Mouse (Mus musculus): ENCODE results near the gene Pla2g4b. TPM values are rescaled to one million over a fixed set of nuclear protein-coding genes. Genes with fewer than 3 reads are reported as not detected.

Pla2g4b gene
- total and polyA plus RNA-seq, 2 experiments from 2014 or later = 0.20 TPM; not detected in 1

GRCm38 (mm10) chr2:119997354-119997753 is 35.9 kb upstream of the Pla2g4b start:
- H3K27ac ChIP-seq (ENCODE audit: low read depth) = no peak overlapping the region
- no peaks in the 10 kb centered on the region for H3K27me3 ChIP-seq (ENCODE audit: control insufficient read depth, insufficient read depth, low read length)
- no peaks in the 10 kb centered on the region for H3K9me3 ChIP-seq (replicated peaks; ENCODE audit: control insufficient read depth, low read length)
- no peak overlapping the region for H3K4me3 ChIP-seq (ENCODE audit: low read depth, low read length)
- no peak for ATAC-seq (ENCODE audit: insufficient read depth, low read depth)
- no peak overlapping the region for H3K4me2 ChIP-seq (ENCODE audit: low read depth, low read length)
- no peak for TF ChIP-seq EP300 (IDR thresholded peaks at IDR 0.05; ENCODE audit: low read depth)
- TF ChIP-seq CTCF (IDR thresholded peaks at IDR 0.05; ENCODE audit: low read depth) = no peak
- H3K4me1 ChIP-seq (ENCODE audit: control insufficient read depth, insufficient read depth) = peaks cover 20% of the 10 kb centered on the region
- WGBS = 76% methylated on average over 4 of the region's 4 CpGs
- H3K36me3 ChIP-seq (replicated peaks; ENCODE audit: control insufficient read depth, insufficient read depth, low read length) = peaks cover 6% of the 10 kb centered on the region; the same call in 1 of the 2 replicates
- no peak overlapping the region for H3K9ac ChIP-seq (replicated peaks; ENCODE audit: low read depth, low read length)
- DNase-seq (ENCODE audit: low spot score) = no peak

GRCm38 (mm10) chr2:119999731-120000130 is 33.5 kb upstream of the Pla2g4b start:
- no peak overlapping the region for H3K9ac ChIP-seq (replicated peaks; ENCODE audit: low read depth, low read length)
- no peak overlapping the region for H3K4me3 ChIP-seq (ENCODE audit: low read depth, low read length)
- TF ChIP-seq EP300 (IDR thresholded peaks at IDR 0.05; ENCODE audit: low read depth) (no peak), CTCF (IDR thresholded peaks at IDR 0.05; ENCODE audit: low read depth) (no peak)
- H3K36me3 ChIP-seq (replicated peaks; ENCODE audit: control insufficient read depth, insufficient read depth, low read length) = peaks cover 6% of the 10 kb centered on the region; the same call in 1 of the 2 replicates
- no peak for ATAC-seq (ENCODE audit: insufficient read depth, low read depth)
- DNase-seq (ENCODE audit: low spot score) = no peak
- H3K4me1 ChIP-seq (ENCODE audit: control insufficient read depth, insufficient read depth) = peaks cover 18% of the 10 kb centered on the region
- H3K4me2 ChIP-seq (ENCODE audit: low read depth, low read length) = no peak overlapping the region
- H3K9me3 ChIP-seq (replicated peaks; ENCODE audit: control insufficient read depth, low read length) = no peaks in the 10 kb centered on the region
- no peaks in the 10 kb centered on the region for H3K27me3 ChIP-seq (ENCODE audit: control insufficient read depth, insufficient read depth, low read length)
- WGBS = 87% methylated on average over 2 of the region's 2 CpGs
- no peak overlapping the region for H3K27ac ChIP-seq (ENCODE audit: low read depth)

- Histone ChIP-seq H3K4me3 (ENCODE audit: low read depth, low read length) (no peak overlapping the region), H3K9ac (replicated peaks; ENCODE audit: low read depth, low read length) (no peak overlapping the region), H3K9me3 (replicated peaks; ENCODE audit: control insufficient read depth, low read length) (no peaks in the 10 kb centered on the region), H3K27ac (ENCODE audit: low read depth) (peak overlapping the region; percentile 46), H3K27me3 (ENCODE audit: control insufficient read depth, insufficient read depth, low read length) (no peaks in the 10 kb centered on the region), H3K36me3 (replicated peaks; ENCODE audit: control insufficient read depth, insufficient read depth, low read length) (peaks cover 6% of the 10 kb centered on the region; the same call in 1 of the 2 replicates), H3K4me1 (ENCODE audit: control insufficient read depth, insufficient read depth) (peaks cover 10% of the 10 kb centered on the region), H3K4me2 (ENCODE audit: low read depth, low read length) (no peak overlapping the region)
- DNase-seq (ENCODE audit: low spot score) (no peak), ATAC-seq (ENCODE audit: insufficient read depth, low read depth) (peak; percentile 63)
- WGBS = 46% methylated on average over 3 of the region's 3 CpGs
- TF ChIP-seq EP300 (IDR thresholded peaks at IDR 0.05; ENCODE audit: low read depth) (no peak), CTCF (IDR thresholded peaks at IDR 0.05; ENCODE audit: low read depth) (no peak)
These were observed 32.2 kb upstream of the Pla2g4b start for GRCm38 (mm10) chr2:120000882-120001584.

DNA sequence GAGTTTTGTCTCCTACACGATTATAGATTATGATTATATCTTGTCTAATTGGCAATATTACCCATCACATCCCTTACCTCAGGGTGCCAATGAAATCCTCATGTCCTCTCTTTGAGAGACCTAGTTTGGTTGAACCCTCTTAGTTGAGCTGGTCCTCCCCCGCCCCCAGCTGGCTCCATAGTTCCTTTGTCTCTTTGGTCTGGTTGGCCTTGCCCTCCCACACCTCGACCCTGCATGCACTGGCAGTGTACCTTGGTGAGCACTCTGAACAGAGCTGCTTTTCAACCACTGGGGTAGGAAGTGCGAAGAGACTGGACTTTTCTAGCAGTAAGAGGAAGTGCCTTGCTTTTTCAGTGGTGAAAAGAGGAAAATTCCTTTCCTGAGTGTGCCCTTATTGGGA is 31.3 kb upstream of the Pla2g4b start:
- Histone ChIP-seq H3K9me3 (replicated peaks; ENCODE audit: control insufficient read depth, low read length) (no peaks in the 10 kb centered on the region), H3K27me3 (ENCODE audit: control insufficient read depth, insufficient read depth, low read length) (no peaks in the 10 kb centered on the region), H3K4me3 (ENCODE audit: low read depth, low read length) (no peak overlapping the region), H3K4me2 (ENCODE audit: low read depth, low read length) (no peak overlapping the region), H3K36me3 (replicated peaks; ENCODE audit: control insufficient read depth, insufficient read depth, low read length) (peaks cover 6% of the 10 kb centered on the region; the same call in 1 of the 2 replicates), H3K27ac (ENCODE audit: low read depth) (no peak overlapping the region), H3K9ac (replicated peaks; ENCODE audit: low read depth, low read length) (no peak overlapping the region), H3K4me1 (ENCODE audit: control insufficient read depth, insufficient read depth) (peaks cover 10% of the 10 kb centered on the region)
- TF ChIP-seq CTCF (IDR thresholded peaks at IDR 0.05; ENCODE audit: low read depth) = no peak
- no peak for TF ChIP-seq EP300 (IDR thresholded peaks at IDR 0.05; ENCODE audit: low read depth)
- ATAC-seq (ENCODE audit: insufficient read depth, low read depth) (no peak), DNase-seq (ENCODE audit: low spot score) (no peak)
- 66% methylated on average over 4 of the region's 4 CpGs for WGBS

- DNase-seq (ENCODE audit: low spot score) (no peak), ATAC-seq (ENCODE audit: insufficient read depth, low read depth) (no peak)
- H3K4me2 ChIP-seq (ENCODE audit: low read depth, low read length) = no peak overlapping the region
- H3K27me3 ChIP-seq (ENCODE audit: control insufficient read depth, insufficient read depth, low read length) = no peaks in the 10 kb centered on the region
- H3K27ac ChIP-seq (ENCODE audit: low read depth) = no peak overlapping the region
- H3K9me3 ChIP-seq (replicated peaks; ENCODE audit: control insufficient read depth, low read length) = no peaks in the 10 kb centered on the region
- H3K9ac ChIP-seq (replicated peaks; ENCODE audit: low read depth, low read length) = no peak overlapping the region
- H3K4me3 ChIP-seq (ENCODE audit: low read depth, low read length) = no peak overlapping the region
- H3K4me1 ChIP-seq (ENCODE audit: control insufficient read depth, insufficient read depth) = peaks cover 10% of the 10 kb centered on the region
- TF ChIP-seq CTCF (IDR thresholded peaks at IDR 0.05; ENCODE audit: low read depth) = no peak
- no peak for TF ChIP-seq EP300 (IDR thresholded peaks at IDR 0.05; ENCODE audit: low read depth)
- H3K36me3 ChIP-seq (replicated peaks; ENCODE audit: control insufficient read depth, insufficient read depth, low read length) = peaks cover 6% of the 10 kb centered on the region; the same call in 1 of the 2 replicates
- WGBS = 80% methylated on average over 2 of the region's 2 CpGs
These were observed 29.2 kb upstream of the Pla2g4b start for GRCm38 (mm10) chr2:120003970-120004369.

DNA sequence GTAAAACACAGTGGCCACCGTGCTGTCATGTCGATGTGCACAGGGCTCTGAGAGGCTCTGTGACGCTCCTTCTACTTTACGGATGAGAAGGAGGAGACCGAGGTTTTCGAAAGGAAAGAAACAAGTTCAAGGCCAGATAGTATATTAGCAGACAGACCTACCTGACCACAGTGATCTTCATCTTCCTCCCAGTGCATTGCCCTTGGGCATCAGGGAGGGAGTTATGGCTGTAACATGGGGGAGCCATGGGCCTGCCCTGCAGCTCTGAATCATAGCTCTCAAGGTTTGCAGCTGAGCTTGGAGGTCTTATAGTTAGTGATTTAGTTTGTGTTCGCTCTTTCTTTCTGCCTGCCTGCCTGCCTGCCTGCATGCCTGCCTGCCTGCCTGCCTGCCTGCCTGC is 26.5 kb upstream of the Pla2g4b start:
- no peak for ATAC-seq (ENCODE audit: insufficient read depth, low read depth)
- no peak for DNase-seq (ENCODE audit: low spot score)
- Histone ChIP-seq H3K4me1 (ENCODE audit: control insufficient read depth, insufficient read depth) (no peaks in the 10 kb centered on the region), H3K27ac (ENCODE audit: low read depth) (no peak overlapping the region), H3K4me2 (ENCODE audit: low read depth, low read length) (no peak overlapping the region), H3K36me3 (replicated peaks; ENCODE audit: control insufficient read depth, insufficient read depth, low read length) (no peaks in the 10 kb centered on the region), H3K4me3 (ENCODE audit: low read depth, low read length) (no peak overlapping the region), H3K9ac (replicated peaks; ENCODE audit: low read depth, low read length) (no peak overlapping the region), H3K27me3 (ENCODE audit: control insufficient read depth, insufficient read depth, low read length) (no peaks in the 10 kb centered on the region), H3K9me3 (replicated peaks; ENCODE audit: control insufficient read depth, low read length) (no peaks in the 10 kb centered on the region)
- TF ChIP-seq EP300 (IDR thresholded peaks at IDR 0.05; ENCODE audit: low read depth) = no peak
- no peak for TF ChIP-seq CTCF (IDR thresholded peaks at IDR 0.05; ENCODE audit: low read depth)
- 92% methylated on average over 7 of the region's 7 CpGs for WGBS
